Mouse (Mus musculus) embryonic facial prominence, embryonic 11.5 days (tissue): Measurements from ENCODE around the gene Zfp286. TPM values are rescaled to one million over a fixed set of nuclear protein-coding genes. Genes with fewer than 3 reads are reported as not detected.

Experiments
- ATAC-seq: fragments of 200-750 bp; cut with Nextera tagmentation; replicated peaks from 2 replicates; pipeline ENCODE4 v1.8.0; 2017; ENCODE audit warnings: low read depth; ENCODE audit not compliant: insufficient number of reproducible peaks, low FRiP score, low TSS enrichment
- DNase-seq: peaks from one replicate; pipeline ENCODE4 v3.0.0-alpha.2; 2015; ENCODE audit warnings: low spot score
- H3K27ac ChIP-seq: fragments of 300-500 bp; sonication (generic); replicated peaks from 2 replicates; pipeline ENCODE4 v1.5.1; 2014; ENCODE audit warnings: mild to moderate bottlenecking, low read depth, low read length, control low read depth
- H3K27me3 ChIP-seq: fragments of 300-500 bp; sonication (generic); 2 replicates; pipeline ENCODE4 v1.6.1; 2014; ENCODE audit warnings: mild to moderate bottlenecking, low read length, moderate library complexity, mixed read lengths; ENCODE audit not compliant: control insufficient read depth, insufficient read depth
- H3K36me3 ChIP-seq: fragments of 300-500 bp; sonication (generic); replicated peaks from 2 replicates; pipeline ENCODE4 v1.6.1; 2014; ENCODE audit warnings: low read depth, mild to moderate bottlenecking, low read length, moderate library complexity, mixed read lengths; ENCODE audit not compliant: control insufficient read depth, insufficient read depth
- H3K4me1 ChIP-seq: fragments of 300-500 bp; sonication (generic); 2 replicates; pipeline ENCODE4 v1.6.1; 2014; ENCODE audit warnings: low read length, mixed read lengths; ENCODE audit not compliant: control insufficient read depth, insufficient read depth
- H3K4me2 ChIP-seq: fragments of 300-500 bp; sonication (generic); 2 replicates; pipeline ENCODE4 v1.6.1; 2014; ENCODE audit warnings: low read depth, mild to moderate bottlenecking, control low read depth, low read length, moderate library complexity
- H3K4me3 ChIP-seq: fragments of 300-500 bp; sonication (generic); 2 replicates; pipeline ENCODE4 v1.5.1; 2014; ENCODE audit warnings: low read depth, low read length, control low read depth
- H3K9ac ChIP-seq: fragments of 300-500 bp; sonication (generic); replicated peaks from 2 replicates; pipeline ENCODE4 v1.6.1; 2014; ENCODE audit warnings: mild to moderate bottlenecking, control low read depth, low read length
- H3K9me3 ChIP-seq: fragments of 300-500 bp; sonication (generic); replicated peaks from 2 replicates; pipeline ENCODE4 v1.6.1; 2016; ENCODE audit warnings: mild to moderate bottlenecking, low read length, inconsistent platforms, mixed read lengths; ENCODE audit not compliant: control insufficient read depth
- WGBS: fragments of 180-500 bp; shearing (Covaris S2); extraction: QIAGEN DNeasy Blood & Tissue Kit; methylation state at CpG from one replicate; pipeline ENCODE4 v1.1.7; 2014; 5-methylcytosine and 5-hydroxymethylcytosine counted together
- polyA plus RNA-seq: library from polyadenylated mRNA; unstranded; fragments of >200 nt; fragmentation: Nextera tagmentation; extraction: Ambion mirVana; gene quantifications from 2 replicates; pipeline ENCODE4 v1.2.1, GENCODE M21; 2014

The Zfp286 gene
- polyA plus RNA-seq, 1 experiment from 2014 or later = 34.3 TPM

DNA sequence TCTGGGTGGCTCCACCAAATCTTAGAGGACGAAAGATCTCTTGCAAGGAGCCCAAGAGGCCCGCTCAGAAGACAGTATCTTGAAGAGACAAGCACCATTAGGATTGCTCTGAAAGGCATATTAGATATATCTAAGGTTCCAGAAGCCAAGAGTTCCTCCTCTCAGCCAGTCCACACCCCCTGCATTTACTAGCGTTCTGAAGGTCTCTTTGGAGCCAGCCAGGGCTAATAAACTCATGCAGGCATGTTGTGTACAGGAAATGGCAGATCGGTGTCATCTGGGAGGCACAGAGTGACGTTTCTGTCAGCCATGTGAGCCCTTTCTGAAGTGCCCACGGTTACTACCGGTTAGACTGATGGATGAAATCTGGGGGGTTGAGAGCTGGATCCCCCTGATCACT is 34.9 kb upstream of the Zfp286 start:
- ATAC-seq (no peak), DNase-seq (no peak)
- peaks cover 2% of the 10 kb centered on the region; the same call in 1 of the 2 replicates for H3K4me1 ChIP-seq
- WGBS = 69% methylated on average over 7 of the region's 7 CpGs
- no peak overlapping the region for H3K4me3 ChIP-seq
- H3K9me3 ChIP-seq = no peaks in the 10 kb centered on the region
- no peaks in the 10 kb centered on the region for H3K36me3 ChIP-seq
- H3K27ac ChIP-seq = no peak overlapping the region
- H3K4me2 ChIP-seq = no peak overlapping the region
- no peaks in the 10 kb centered on the region for H3K27me3 ChIP-seq
- no peak overlapping the region for H3K9ac ChIP-seq

DNA sequence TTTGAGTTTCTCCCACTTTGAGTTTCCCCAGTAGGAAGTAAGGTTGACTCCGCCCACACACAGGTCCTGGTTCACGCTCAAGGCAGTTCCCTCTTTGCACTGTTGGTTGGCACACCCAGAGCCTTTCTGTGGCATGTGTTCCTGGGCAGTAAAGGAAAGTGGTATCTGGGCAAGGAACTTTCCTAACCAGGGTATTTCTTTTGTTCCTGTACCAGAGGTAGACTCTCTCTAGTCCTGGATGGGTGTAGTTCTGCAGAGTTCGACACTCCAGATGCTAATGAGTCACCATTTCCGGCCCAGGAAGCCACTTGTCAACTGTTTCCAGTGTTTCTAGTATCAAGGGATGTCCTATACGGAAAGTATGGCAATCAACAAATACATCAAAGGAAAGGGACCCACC is 32.6 kb upstream of the Zfp286 start:
- no peak overlapping the region for H3K4me2 ChIP-seq
- peaks cover 2% of the 10 kb centered on the region; the same call in 1 of the 2 replicates for H3K4me1 ChIP-seq
- no peak for ATAC-seq
- no peaks in the 10 kb centered on the region for H3K36me3 ChIP-seq
- DNase-seq = no peak
- WGBS = 68% methylated on average over 5 of the region's 5 CpGs
- no peaks in the 10 kb centered on the region for H3K27me3 ChIP-seq
- H3K9me3 ChIP-seq = no peaks in the 10 kb centered on the region
- H3K9ac ChIP-seq = no peak overlapping the region
- H3K4me3 ChIP-seq = no peak overlapping the region
- no peak overlapping the region for H3K27ac ChIP-seq

- Histone ChIP-seq H3K9me3 (no peaks in the 10 kb centered on the region), H3K36me3 (no peaks in the 10 kb centered on the region), H3K9ac (peak overlapping the region; percentile 46), H3K4me3 (peak overlapping the region; percentile 36), H3K27me3 (no peaks in the 10 kb centered on the region), H3K4me2 (peak overlapping the region; percentile 66), H3K4me1 (peaks cover 2% of the 10 kb centered on the region; the same call in 1 of the 2 replicates), H3K27ac (no peak overlapping the region)
- 18% methylated on average over 16 of the region's 16 CpGs for WGBS
- DNase-seq = peak; percentile 29
- peak; percentile 32; the same call in 1 of the 2 replicates for ATAC-seq
Observed at GRCm38 (mm10) chr11:62820661-62821437, 31.6 kb upstream of the Zfp286 start.

DNA sequence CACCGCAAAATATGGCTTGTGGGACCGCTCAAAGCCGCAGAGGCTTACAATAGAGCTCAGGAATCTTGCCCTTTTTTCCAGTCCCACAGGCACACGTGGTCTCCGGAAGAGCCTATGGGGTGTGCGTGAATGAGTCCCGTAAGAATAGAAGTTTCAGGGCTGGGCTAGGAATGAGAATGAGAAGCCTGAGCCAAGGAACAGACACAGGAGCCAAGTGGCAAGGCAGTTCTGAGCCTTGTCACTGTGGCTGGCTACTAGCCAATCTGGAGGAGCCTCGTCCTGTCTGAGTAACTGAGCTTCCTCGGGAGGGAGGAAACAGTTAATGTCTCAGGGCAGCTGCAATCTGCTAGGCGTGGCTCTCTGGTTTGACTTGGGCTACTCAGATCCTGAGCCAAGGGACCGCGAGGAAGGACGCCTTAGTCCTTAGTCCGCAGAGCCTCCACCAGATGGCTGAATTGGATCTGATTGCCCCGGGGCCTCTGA is 30.8 kb upstream of the Zfp286 start, which contains the start of gene Trim16:
Trim16 (plus strand) TSS at position 173 of the 483 bp plus-strand sequence.
- peak within 1 kb of the TSS; percentile 46 for H3K9ac ChIP-seq
- H3K27me3 ChIP-seq = no peaks in the 10 kb centered on the region
- peak within 1 kb of the TSS; percentile 66 for H3K4me2 ChIP-seq
- no peak within 1 kb of the TSS for H3K27ac ChIP-seq
- peaks cover 2% of the 10 kb centered on the region; the same call in 1 of the 2 replicates for H3K4me1 ChIP-seq
- H3K36me3 ChIP-seq = no peaks in the 10 kb centered on the region
- H3K4me3 ChIP-seq = peak within 1 kb of the TSS; percentile 36
- WGBS = 9% methylated on average over 15 of the region's 15 CpGs
- DNase-seq (peak; percentile 68), ATAC-seq (peak; percentile 84)
- no peaks in the 10 kb centered on the region for H3K9me3 ChIP-seq

DNA sequence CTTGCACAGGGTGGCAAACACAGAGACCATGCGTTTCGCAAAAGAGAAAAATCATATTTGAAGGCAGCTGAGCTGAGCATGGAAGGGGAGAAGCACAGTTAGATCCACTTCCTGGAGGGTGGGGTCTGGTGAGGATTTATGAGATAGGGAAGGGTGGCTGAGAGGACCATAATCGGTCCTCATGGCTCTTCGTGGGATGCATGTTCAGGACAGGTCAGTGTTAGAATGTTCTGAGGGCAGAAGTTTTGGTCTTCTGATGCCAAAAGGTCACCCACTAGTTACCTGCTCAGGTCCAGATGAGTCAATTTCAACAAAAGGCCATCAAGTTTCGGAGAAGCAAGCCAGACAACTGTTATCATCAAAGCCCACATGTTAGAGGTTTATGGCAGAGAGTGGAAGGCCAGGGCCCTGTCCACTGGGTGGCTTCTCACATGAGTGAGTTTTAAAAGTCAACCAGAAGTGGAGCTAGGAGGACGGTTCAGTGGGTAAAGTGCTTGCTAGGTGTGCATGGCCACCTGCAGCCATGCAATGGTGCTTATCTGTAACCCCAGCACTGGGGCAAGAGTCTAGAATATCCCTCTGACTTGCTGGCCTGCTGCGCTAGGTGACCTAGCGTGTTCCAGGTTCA is 29.9 kb upstream of the Zfp286 start:
- no peak overlapping the region for H3K4me2 ChIP-seq
- WGBS = 89% methylated on average over 8 of the region's 8 CpGs
- no peak for ATAC-seq
- H3K4me1 ChIP-seq = peaks cover 2% of the 10 kb centered on the region; the same call in 1 of the 2 replicates
- H3K36me3 ChIP-seq = no peaks in the 10 kb centered on the region
- no peak overlapping the region for H3K27ac ChIP-seq
- H3K9ac ChIP-seq = no peak overlapping the region
- no peak overlapping the region for H3K4me3 ChIP-seq
- H3K9me3 ChIP-seq = no peaks in the 10 kb centered on the region
- H3K27me3 ChIP-seq = no peaks in the 10 kb centered on the region
- no peak for DNase-seq

- Histone ChIP-seq H3K36me3 (no peaks in the 10 kb centered on the region), H3K27me3 (no peaks in the 10 kb centered on the region), H3K27ac (no peak overlapping the region), H3K9ac (no peak overlapping the region), H3K4me3 (no peak overlapping the region), H3K9me3 (no peaks in the 10 kb centered on the region), H3K4me1 (peaks cover 2% of the 10 kb centered on the region; the same call in 1 of the 2 replicates), H3K4me2 (no peak overlapping the region)
- 73% methylated on average over 6 of the region's 6 CpGs for WGBS
- ATAC-seq = no peak
- no peak for DNase-seq
Observed at GRCm38 (mm10) chr11:62816591-62816990, 27.3 kb upstream of the Zfp286 start.

- Histone ChIP-seq H3K4me2 (no peak overlapping the region), H3K9me3 (no peaks in the 10 kb centered on the region), H3K4me1 (no peaks in the 10 kb centered on the region), H3K4me3 (no peak overlapping the region), H3K27ac (no peak overlapping the region), H3K27me3 (no peaks in the 10 kb centered on the region), H3K9ac (no peak overlapping the region), H3K36me3 (no peaks in the 10 kb centered on the region)
- DNase-seq (no peak), ATAC-seq (no peak)
- 89% methylated on average over 1 of the region's 1 CpGs for WGBS
Observed at GRCm38 (mm10) chr11:62815438-62815837, 26.2 kb upstream of the Zfp286 start.

DNA sequence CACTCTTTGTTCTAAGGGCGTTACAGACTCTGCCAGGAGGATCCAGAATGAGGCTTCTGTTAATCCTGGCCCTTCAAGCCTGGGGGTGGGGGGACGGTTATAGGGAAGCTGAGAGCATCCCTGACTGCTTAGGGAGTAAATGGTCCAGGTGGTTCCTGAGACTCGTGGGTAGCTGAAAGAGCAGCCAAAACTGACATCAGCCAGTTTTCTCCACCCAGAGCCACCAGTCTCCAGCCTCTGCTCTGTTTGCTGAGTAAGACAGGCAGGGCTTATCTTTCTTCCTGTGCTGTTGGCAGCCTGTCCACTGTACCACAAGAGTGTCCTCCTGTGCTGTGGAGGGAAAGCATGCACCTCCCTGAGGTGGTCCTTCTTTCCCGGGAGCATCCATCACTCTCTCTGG is 25.4 kb upstream of the Zfp286 start:
- Histone ChIP-seq H3K27ac (no peak overlapping the region), H3K4me3 (no peak overlapping the region), H3K36me3 (no peaks in the 10 kb centered on the region), H3K27me3 (no peaks in the 10 kb centered on the region), H3K9ac (no peak overlapping the region), H3K4me2 (no peak overlapping the region), H3K9me3 (no peaks in the 10 kb centered on the region), H3K4me1 (no peaks in the 10 kb centered on the region)
- ATAC-seq (no peak), DNase-seq (no peak)
- WGBS = 66% methylated on average over 4 of the region's 4 CpGs
